Mouse (Mus musculus) liver, postnatal 0 days (tissue): ENCODE data around the gene Mta3. TPM values are rescaled to one million over a fixed set of nuclear protein-coding genes. Genes with fewer than 3 reads are reported as not detected.
A peak's percentile ranks its signal among the peaks of the same experiment; 100 is the strongest.

Experiments
- ATAC-seq: fragments of 200-750 bp; cut with Nextera tagmentation; 2 replicates; pipeline ENCODE4 v1.8.0; 2017; ENCODE audit warnings: mild to moderate bottlenecking, moderate library complexity
- DNase-seq: peaks from one replicate; pipeline ENCODE4 v3.0.0-alpha.2; 2016
- H3K27ac ChIP-seq: fragments of 300-500 bp; sonication (generic); 2 replicates; pipeline ENCODE4 v1.5.1; 2014; ENCODE audit warnings: antibody characterized with exemption, moderate library complexity, mild to moderate bottlenecking, low read depth
- H3K27me3 ChIP-seq: fragments of 300-500 bp; sonication (generic); 2 replicates; pipeline ENCODE4 v1.6.1; 2014; ENCODE audit warnings: low read length, control low read depth, mixed read lengths; ENCODE audit not compliant: insufficient read depth
- H3K36me3 ChIP-seq: fragments of 300-500 bp; sonication (generic); replicated peaks from 2 replicates; pipeline ENCODE4 v1.6.1; 2014; ENCODE audit warnings: mild to moderate bottlenecking, control low read depth, low read length, moderate library complexity, mixed read lengths; ENCODE audit not compliant: insufficient read depth
- H3K4me1 ChIP-seq: fragments of 300-500 bp; sonication (generic); 2 replicates; pipeline ENCODE4 v1.6.1; 2014; ENCODE audit warnings: antibody characterized with exemption, mild to moderate bottlenecking, control low read depth; ENCODE audit not compliant: insufficient read depth
- H3K4me2 ChIP-seq: fragments of 300-500 bp; sonication (generic); 2 replicates; pipeline ENCODE4 v1.6.1; 2014; ENCODE audit warnings: low read depth, mild to moderate bottlenecking, low read length, moderate library complexity, mixed read lengths
- H3K4me3 ChIP-seq: fragments of 300-500 bp; sonication (generic); 2 replicates; pipeline ENCODE4 v1.5.1; 2014; ENCODE audit warnings: low read depth, low read length
- H3K9ac ChIP-seq: fragments of 300-500 bp; sonication (generic); replicated peaks from 2 replicates; pipeline ENCODE4 v1.6.1; 2014; ENCODE audit warnings: mild to moderate bottlenecking, moderate library complexity
- H3K9me3 ChIP-seq: fragments of 300-500 bp; sonication (generic); 2 replicates; pipeline ENCODE4 v1.6.1; 2016; ENCODE audit warnings: mild to moderate bottlenecking, control low read depth, low read length, mixed read lengths
- CTCF ChIP-seq: sonication (generic); IDR thresholded peaks from 2 replicates; pipeline ENCODE4 v1.5.1; 2016; ENCODE audit warnings: antibody characterized with exemption, low read depth
- EP300 ChIP-seq: IDR thresholded peaks from 2 replicates; pipeline ENCODE4 v1.6.1; 2016; ENCODE audit warnings: antibody characterized with exemption, low read depth, mild to moderate bottlenecking
- WGBS: fragments of 180-500 bp; shearing (Covaris S2); extraction: QIAGEN DNeasy Blood & Tissue Kit; methylation state at CpG from one replicate; pipeline ENCODE4 v1.1.7; 2014; ENCODE audit not compliant: insufficient replicate concordance; 5-methylcytosine and 5-hydroxymethylcytosine counted together
- polyA plus RNA-seq: library from polyadenylated mRNA; unstranded; fragments of >200 nt; fragmentation: Nextera tagmentation; extraction: Ambion mirVana; gene quantifications from 2 replicates; pipeline ENCODE4 v1.2.1, GENCODE M21; 2015

The Mta3 gene
- polyA plus RNA-seq, 1 experiment from 2014 or later, result 28.1 TPM

- H3K27me3 ChIP-seq, result no peaks in the 10 kb centered on the region
- H3K27ac ChIP-seq, result no peak overlapping the region
- TF ChIP-seq EP300, result no peak
- TF ChIP-seq CTCF, result no peak
- no peak for DNase-seq
- no peak overlapping the region for H3K4me3 ChIP-seq
- 0 out of 2 replicates have a peak, but pooled peaks cover 8% of the 10 kb centered on the region for H3K4me1 ChIP-seq
- no peak overlapping the region for H3K4me2 ChIP-seq
- peaks cover 38% of the 10 kb centered on the region for H3K36me3 ChIP-seq
- H3K9ac ChIP-seq, result no peak overlapping the region
- no peak for ATAC-seq
- WGBS, result 67% methylated on average over 12 of the region's 12 CpGs
- no peaks in the 10 kb centered on the region; the same call in 1 of the 2 replicates for H3K9me3 ChIP-seq
These were observed 14.5 kb downstream of the Mta3 start for GRCm38 (mm10) chr17:83720449-83720848.

DNA sequence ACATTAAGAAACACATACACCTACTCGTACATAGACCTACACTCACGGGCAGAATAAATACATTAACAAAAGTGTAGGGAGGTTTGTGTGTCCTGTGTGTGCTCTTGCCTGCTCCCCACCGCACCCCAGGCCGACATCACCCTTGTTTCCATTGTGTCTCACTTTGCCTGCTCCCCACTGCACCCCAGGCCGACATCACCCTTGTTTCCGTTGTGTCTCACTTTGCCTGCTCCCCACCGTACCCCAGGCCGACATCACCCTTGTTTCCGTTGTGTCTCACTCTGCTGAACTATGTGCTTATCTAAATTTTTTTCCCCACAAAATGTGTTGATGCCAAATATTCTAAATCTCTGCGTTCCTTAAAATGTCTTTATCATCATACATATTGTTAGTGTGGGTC lies 15.2 kb downstream of the Mta3 start:
- WGBS, result 82% methylated on average over 10 of the region's 10 CpGs
- Histone ChIP-seq H3K4me3 (no peak overlapping the region), H3K27ac (no peak overlapping the region), H3K4me2 (no peak overlapping the region), H3K27me3 (no peaks in the 10 kb centered on the region), H3K9ac (no peak overlapping the region), H3K36me3 (peaks cover 32% of the 10 kb centered on the region), H3K4me1 (0 out of 2 replicates have a peak, but pooled peaks cover 8% of the 10 kb centered on the region), H3K9me3 (no peaks in the 10 kb centered on the region; the same call in 1 of the 2 replicates)
- ATAC-seq (no peak), DNase-seq (no peak)
- no peak for TF ChIP-seq EP300
- TF ChIP-seq CTCF, result no peak

GRCm38 (mm10) chr17:83723064-83723463 lies 17.1 kb downstream of the Mta3 start:
- Histone ChIP-seq H3K4me3 (no peak overlapping the region), H3K4me2 (no peak overlapping the region), H3K27me3 (no peaks in the 10 kb centered on the region), H3K9me3 (no peaks in the 10 kb centered on the region; the same call in 1 of the 2 replicates), H3K27ac (no peak overlapping the region), H3K36me3 (peaks cover 16% of the 10 kb centered on the region; the same call in 1 of the 2 replicates), H3K4me1 (0 out of 2 replicates have a peak, but pooled peaks cover 8% of the 10 kb centered on the region), H3K9ac (no peak overlapping the region)
- WGBS, result 80% methylated on average over 9 of the region's 9 CpGs
- TF ChIP-seq CTCF, result no peak
- TF ChIP-seq EP300, result no peak
- DNase-seq (no peak), ATAC-seq (no peak)

GRCm38 (mm10) chr17:83726496-83726895 lies 20.5 kb downstream of the Mta3 start:
- no peak overlapping the region for H3K4me2 ChIP-seq
- H3K27ac ChIP-seq, result no peak overlapping the region
- no peak overlapping the region for H3K4me3 ChIP-seq
- H3K36me3 ChIP-seq, result peaks cover 7% of the 10 kb centered on the region; the same call in 1 of the 2 replicates
- H3K9ac ChIP-seq, result no peak overlapping the region
- TF ChIP-seq CTCF (no peak), EP300 (no peak)
- ATAC-seq, result no peak
- no peaks in the 10 kb centered on the region; the same call in 1 of the 2 replicates for H3K9me3 ChIP-seq
- peaks cover 13% of the 10 kb centered on the region; the same call in 1 of the 2 replicates for H3K4me1 ChIP-seq
- WGBS, result 92% methylated on average over 11 of the region's 11 CpGs
- DNase-seq, result no peak
- no peaks in the 10 kb centered on the region for H3K27me3 ChIP-seq

DNA sequence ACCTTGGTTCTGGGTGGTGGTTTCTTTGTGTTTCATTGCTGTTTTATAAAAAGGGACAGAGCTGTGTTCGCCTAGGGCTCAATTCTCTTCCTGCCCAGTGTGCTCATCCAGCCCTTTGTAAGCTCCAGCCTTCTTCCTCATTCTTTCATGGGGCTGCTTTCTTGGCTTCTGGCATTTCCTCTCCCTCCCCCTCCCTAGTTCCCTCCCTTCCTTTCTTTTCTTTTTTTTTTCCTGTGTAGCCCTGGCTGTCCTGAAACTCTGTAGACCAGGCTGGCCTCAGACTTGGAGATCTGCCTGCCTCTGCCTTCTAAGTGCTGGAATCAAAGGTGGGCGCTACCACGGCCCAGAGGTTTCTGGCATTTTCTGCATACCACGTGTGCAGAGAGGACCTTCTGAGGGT lies 21.7 kb downstream of the Mta3 start:
- WGBS, result 84% methylated on average over 4 of the region's 4 CpGs
- no peak overlapping the region for H3K4me3 ChIP-seq

DNA sequence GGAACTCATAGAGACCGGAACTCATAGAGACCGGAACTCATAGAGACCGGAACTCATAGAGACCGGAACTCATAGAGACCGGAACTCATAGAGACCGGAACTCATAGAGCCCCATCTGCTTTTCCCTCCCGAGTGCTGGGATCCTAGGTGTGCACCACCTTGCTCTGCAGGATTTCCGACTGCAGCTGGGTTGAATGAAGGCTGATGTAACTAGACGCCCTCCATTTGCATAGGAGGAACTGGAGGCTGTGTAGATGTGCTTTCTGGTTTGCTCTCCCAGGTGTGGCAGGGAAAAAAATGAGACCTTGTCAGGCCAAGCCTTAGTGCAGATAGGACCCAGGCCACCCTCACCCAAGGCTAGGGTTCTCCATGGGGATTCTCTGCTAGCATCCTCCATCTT lies 23.1 kb downstream of the Mta3 start:
- no peaks in the 10 kb centered on the region; the same call in 1 of the 2 replicates for H3K9me3 ChIP-seq
- WGBS, result 92% methylated on average over 9 of the region's 9 CpGs
- H3K4me1 ChIP-seq, result peaks cover 18% of the 10 kb centered on the region
- no peaks in the 10 kb centered on the region for H3K27me3 ChIP-seq
- TF ChIP-seq EP300 (no peak), CTCF (no peak)
- ATAC-seq (no peak), DNase-seq (no peak)
- no peak overlapping the region for H3K4me3 ChIP-seq
- peaks cover 7% of the 10 kb centered on the region; the same call in 1 of the 2 replicates for H3K36me3 ChIP-seq
- H3K4me2 ChIP-seq, result no peak overlapping the region
- no peak overlapping the region for H3K9ac ChIP-seq
- no peak overlapping the region for H3K27ac ChIP-seq

More for the DNA sequence above, 21.7 kb downstream of the Mta3 start:
- H3K4me2 ChIP-seq, result no peak overlapping the region
- H3K36me3 ChIP-seq, result peaks cover 7% of the 10 kb centered on the region; the same call in 1 of the 2 replicates
- TF ChIP-seq EP300, result no peak
- TF ChIP-seq CTCF, result no peak
- no peaks in the 10 kb centered on the region for H3K27me3 ChIP-seq
- H3K9me3 ChIP-seq, result no peaks in the 10 kb centered on the region; the same call in 1 of the 2 replicates
- DNase-seq (no peak), ATAC-seq (no peak)
- H3K27ac ChIP-seq, result peak overlapping the region; percentile 11; the same call in 1 of the 2 replicates
- no peak overlapping the region for H3K9ac ChIP-seq
- H3K4me1 ChIP-seq, result peaks cover 22% of the 10 kb centered on the region
